Mouse (Mus musculus) megakaryocyte, embryonic 14.5 days (primary cell): ENCODE results near the gene Cd44.

ENCODE experiments used
- FLI1 ChIP-seq: IDR thresholded peaks from 2 replicates; pipeline ENCODE4 v1.6.1; 2012; ENCODE audit warnings: low read length, inconsistent platforms, mixed read lengths
- GATA1 ChIP-seq: IDR thresholded peaks from 3 replicates; pipeline ENCODE4 v1.6.1; 2012; ENCODE audit warnings: mixed read lengths, low read length, inconsistent platforms, borderline replicate concordance

- TF ChIP-seq GATA1 (no peak), FLI1 (no peak)
Measured at GRCm38 (mm10) chr2:102888688-102889225, 12.7 kb downstream of the Cd44 start.
